Mouse (Mus musculus): ENCODE results near the gene Lrp2. TPM values are rescaled to one million over a fixed set of nuclear protein-coding genes. Genes with fewer than 3 reads are reported as not detected.
"Not testable (repeated sequence)": the region's sequence is repeated elsewhere in the genome, so short reads cannot be mapped to it uniquely, and the experiment has no call there.

Lrp2 gene
- total RNA-seq, 1 experiment: 124 TPM

GRCm38 (mm10) chr2:69582861-69583260 is 3.0 kb downstream of the Lrp2 start:
- Histone ChIP-seq H3K9ac (ENCODE audit: insufficient read depth, low read depth, low read length, poor library complexity, severe bottlenecking) (no peak overlapping the region), H3K4me3 (ENCODE audit: insufficient read depth in 1 of 2, low read depth in 1 of 2, low read length in 2 of 2, poor library complexity in 1 of 2, severe bottlenecking in 1 of 2) (no peak overlapping the region), H3K9me3 (ENCODE audit: control insufficient read depth, insufficient read depth, low read depth, low read length) (no peaks in the 10 kb centered on the region), H3K36me3 (ENCODE audit: control insufficient read depth, insufficient read depth, low read length, poor library complexity, severe bottlenecking) (no peaks in the 10 kb centered on the region), H3K4me1 (ENCODE audit: control insufficient read depth in 2 of 2, insufficient read depth in 2 of 2, low read length in 2 of 2, poor library complexity in 1 of 2) (peaks cover 0 to 7% of the 10 kb centered on the region in 2 experiments; a peak in 1 of 4 replicates), H3K27ac (ENCODE audit: insufficient read depth, low read depth, low read length, poor library complexity, severe bottlenecking) (no peak overlapping the region)
- peak; percentile 37 for DNase-seq (ENCODE audit: low read depth, low spot score)
- in situ Hi-C loops (cut with MboI; ENCODE audit: low sequenced_read_pairs in 2 of 2, unreplicated experiment in 2 of 2): loop anchor here in 1 of 2 experiments (25.0 kb wide), 2 partner anchors 879 to 1954 kb away; partner anchors contain the start of genes Dlx1, Dlx2 and Sp5
- TF ChIP-seq MAFK (IDR thresholded peaks at IDR 0.05; ENCODE audit: insufficient read depth, low read depth, low read length) (no peak), CHD2 (IDR thresholded peaks at IDR 0.05; ENCODE audit: low read depth, low read length) (no peak), HCFC1 (IDR thresholded peaks at IDR 0.05; ENCODE audit: borderline replicate concordance, insufficient read depth, low read length) (no peak), ZNF384 (IDR thresholded peaks at IDR 0.05; ENCODE audit: low read depth, low read length) (no peak), ZC3H11A (IDR thresholded peaks at IDR 0.05; ENCODE audit: borderline replicate concordance, low read depth, low read length) (no peak)

- not testable (repeated sequence) for H3K9me3 ChIP-seq (ENCODE audit: control insufficient read depth, insufficient read depth, low read depth, low read length); H3K27ac ChIP-seq (ENCODE audit: insufficient read depth, low read depth, low read length, poor library complexity, severe bottlenecking); H3K4me3 ChIP-seq (ENCODE audit: insufficient read depth in 1 of 2, low read depth in 1 of 2, low read length in 2 of 2, poor library complexity in 1 of 2, severe bottlenecking in 1 of 2); DNase-seq (ENCODE audit: low read depth, low spot score); H3K36me3 ChIP-seq (ENCODE audit: control insufficient read depth, insufficient read depth, low read length, poor library complexity, severe bottlenecking); H3K4me1 ChIP-seq (ENCODE audit: control insufficient read depth in 2 of 2, insufficient read depth in 2 of 2, low read length in 2 of 2, poor library complexity in 1 of 2); H3K9ac ChIP-seq (ENCODE audit: insufficient read depth, low read depth, low read length, poor library complexity, severe bottlenecking)
- in situ Hi-C loops (cut with MboI; ENCODE audit: low sequenced_read_pairs in 2 of 2, unreplicated experiment in 2 of 2): loop anchor here in 1 of 2 experiments (25.0 kb wide), 2 partner anchors 880 to 1955 kb away; partner anchors contain the start of genes Dlx1, Dlx2 and Sp5
Observed at GRCm38 (mm10) chr2:69582068-69582467, 3.8 kb downstream of the Lrp2 start.

- Histone ChIP-seq H3K4me3 (ENCODE audit: insufficient read depth in 1 of 2, low read depth in 1 of 2, low read length in 2 of 2, poor library complexity in 1 of 2, severe bottlenecking in 1 of 2) (no peak overlapping the region), H3K9ac (ENCODE audit: insufficient read depth, low read depth, low read length, poor library complexity, severe bottlenecking) (no peak overlapping the region), H3K36me3 (ENCODE audit: control insufficient read depth, insufficient read depth, low read length, poor library complexity, severe bottlenecking) (no peaks in the 10 kb centered on the region), H3K4me1 (ENCODE audit: control insufficient read depth in 2 of 2, insufficient read depth in 2 of 2, low read length in 2 of 2, poor library complexity in 1 of 2) (peaks cover 4 to 15% of the 10 kb centered on the region in 2 experiments; a peak in 2 of 4 replicates), H3K27ac (ENCODE audit: insufficient read depth, low read depth, low read length, poor library complexity, severe bottlenecking) (no peak overlapping the region), H3K9me3 (ENCODE audit: control insufficient read depth, insufficient read depth, low read depth, low read length) (no peaks in the 10 kb centered on the region)
- TF ChIP-seq ZNF384 (IDR thresholded peaks at IDR 0.05; ENCODE audit: low read depth, low read length) (no peak), HCFC1 (IDR thresholded peaks at IDR 0.05; ENCODE audit: borderline replicate concordance, insufficient read depth, low read length) (no peak), CHD2 (IDR thresholded peaks at IDR 0.05; ENCODE audit: low read depth, low read length) (no peak), ZC3H11A (IDR thresholded peaks at IDR 0.05; ENCODE audit: borderline replicate concordance, low read depth, low read length) (no peak), MAFK (IDR thresholded peaks at IDR 0.05; ENCODE audit: insufficient read depth, low read depth, low read length) (no peak)
- in situ Hi-C loops (cut with MboI; ENCODE audit: low sequenced_read_pairs in 2 of 2, unreplicated experiment in 2 of 2): loop anchor here in 1 of 2 experiments (25.0 kb wide), 2 partner anchors 882 to 1957 kb away; partner anchors contain the start of genes Dlx1, Dlx2 and Sp5
- DNase-seq (ENCODE audit: low read depth, low spot score): no peak
Observed at GRCm38 (mm10) chr2:69580091-69580490, 5.8 kb downstream of the Lrp2 start.

- Histone ChIP-seq H3K36me3 (ENCODE audit: control insufficient read depth, insufficient read depth, low read length, poor library complexity, severe bottlenecking) (no peaks in the 10 kb centered on the region), H3K4me3 (ENCODE audit: insufficient read depth in 1 of 2, low read depth in 1 of 2, low read length in 2 of 2, poor library complexity in 1 of 2, severe bottlenecking in 1 of 2) (no peak overlapping the region), H3K4me1 (ENCODE audit: control insufficient read depth in 2 of 2, insufficient read depth in 2 of 2, low read length in 2 of 2, poor library complexity in 1 of 2) (peaks cover 6 to 23% of the 10 kb centered on the region in 2 experiments; a peak in 3 of 4 replicates), H3K9ac (ENCODE audit: insufficient read depth, low read depth, low read length, poor library complexity, severe bottlenecking) (no peak overlapping the region), H3K9me3 (ENCODE audit: control insufficient read depth, insufficient read depth, low read depth, low read length) (no peaks in the 10 kb centered on the region), H3K27ac (ENCODE audit: insufficient read depth, low read depth, low read length, poor library complexity, severe bottlenecking) (no peak overlapping the region)
- TF ChIP-seq MAFK (IDR thresholded peaks at IDR 0.05; ENCODE audit: insufficient read depth, low read depth, low read length): no peak
- TF ChIP-seq ZNF384 (IDR thresholded peaks at IDR 0.05; ENCODE audit: low read depth, low read length): no peak
- TF ChIP-seq ZC3H11A (IDR thresholded peaks at IDR 0.05; ENCODE audit: borderline replicate concordance, low read depth, low read length): no peak
- TF ChIP-seq CHD2 (IDR thresholded peaks at IDR 0.05; ENCODE audit: low read depth, low read length): no peak
- TF ChIP-seq HCFC1 (IDR thresholded peaks at IDR 0.05; ENCODE audit: borderline replicate concordance, insufficient read depth, low read length): no peak
- in situ Hi-C loops (cut with MboI; ENCODE audit: low sequenced_read_pairs in 2 of 2, unreplicated experiment in 2 of 2): loop anchor here in 1 of 2 experiments (25.0 kb wide), 2 partner anchors 884 to 1959 kb away; partner anchors contain the start of genes Dlx1, Dlx2 and Sp5
- no peak for DNase-seq (ENCODE audit: low read depth, low spot score)
Observed at GRCm38 (mm10) chr2:69578206-69578605, 7.7 kb downstream of the Lrp2 start.
